Mouse (Mus musculus) stomach, postnatal 0 days (tissue): ENCODE results near the gene Far2. TPM values are rescaled to one million over a fixed set of nuclear protein-coding genes. Genes with fewer than 3 reads are reported as not detected.
A peak's percentile ranks its signal among the peaks of the same experiment; 100 is the strongest.

ENCODE experiments used
- ATAC-seq: fragments of 200-750 bp; cut with Nextera tagmentation; 2 replicates; pipeline ENCODE4 v1.8.0; 2017; ENCODE audit not compliant: low FRiP score, low TSS enrichment
- DNase-seq: peaks from one replicate; pipeline ENCODE4 v3.0.0-alpha.2; 2016; ENCODE audit warnings: low spot score
- H3K27ac ChIP-seq: fragments of 300-500 bp; sonication (generic); replicated peaks from 2 replicates; pipeline ENCODE4 v1.5.1; 2014; ENCODE audit warnings: mild to moderate bottlenecking, control low read depth
- H3K27me3 ChIP-seq: fragments of 300-500 bp; sonication (generic); 2 replicates; pipeline ENCODE4 v1.6.1; 2014; ENCODE audit warnings: low read length; ENCODE audit not compliant: control insufficient read depth, insufficient read depth
- H3K36me3 ChIP-seq: fragments of 300-500 bp; sonication (generic); 2 replicates; pipeline ENCODE4 v1.6.1; 2014; ENCODE audit warnings: low read length, mixed read lengths; ENCODE audit not compliant: control insufficient read depth, insufficient read depth
- H3K4me1 ChIP-seq: fragments of 300-500 bp; sonication (generic); replicated peaks from 2 replicates; pipeline ENCODE4 v1.6.1; 2014; ENCODE audit warnings: antibody characterized with exemption; ENCODE audit not compliant: control insufficient read depth, insufficient read depth
- H3K4me2 ChIP-seq: fragments of 300-500 bp; sonication (generic); replicated peaks from 2 replicates; pipeline ENCODE4 v1.6.1; 2014; ENCODE audit warnings: low read depth, mild to moderate bottlenecking, control low read depth, moderate library complexity
- H3K4me3 ChIP-seq: fragments of 300-500 bp; sonication (generic); 2 replicates; pipeline ENCODE4 v1.5.1; 2014; ENCODE audit warnings: low read depth, low read length, control low read depth
- H3K9ac ChIP-seq: fragments of 300-500 bp; sonication (generic); 2 replicates; pipeline ENCODE4 v1.6.1; 2014; ENCODE audit warnings: mild to moderate bottlenecking, low read length, control low read depth, mixed read lengths
- H3K9me3 ChIP-seq: fragments of 300-500 bp; sonication (generic); 2 replicates; pipeline ENCODE4 v1.6.1; 2016; ENCODE audit warnings: low read length; ENCODE audit not compliant: control insufficient read depth
- CTCF ChIP-seq: IDR thresholded peaks from 2 replicates; pipeline ENCODE4 v1.5.1; 2016; ENCODE audit warnings: antibody characterized with exemption, low read depth, mild to moderate bottlenecking, moderate library complexity
- EP300 ChIP-seq: optimal IDR thresholded peaks from 2 replicates; pipeline ENCODE3; 2016; ENCODE audit warnings: antibody characterized with exemption
- WGBS: fragments of 180-500 bp; shearing (Covaris S2); extraction: QIAGEN DNeasy Blood & Tissue Kit; methylation state at CpG from one replicate; pipeline ENCODE4 v1.1.7; 2014; 5-methylcytosine and 5-hydroxymethylcytosine counted together
- polyA plus RNA-seq: library from polyadenylated mRNA; unstranded; fragments of >200 nt; fragmentation: Nextera tagmentation; extraction: Ambion mirVana; gene quantifications from 2 replicates; pipeline ENCODE4 v1.2.1, GENCODE M21; 2015

Far2 gene
- polyA plus RNA-seq = 30.8 and 31.5 TPM in 2 replicates

GRCm38 (mm10) chr6:148046881-148047649 is at the start of gene Far2:
TSS of gene Far2 (plus strand) at chr6:148047259.
- Histone ChIP-seq H3K4me3 (peak within 1 kb of the TSS; percentile 36), H3K4me1 (no peaks in the 10 kb centered on the region), H3K36me3 (no peaks in the 10 kb centered on the region), H3K27me3 (no peaks in the 10 kb centered on the region), H3K4me2 (peak within 1 kb of the TSS; percentile 69), H3K27ac (no peak within 1 kb of the TSS), H3K9me3 (no peaks in the 10 kb centered on the region), H3K9ac (peak within 1 kb of the TSS; percentile 52)
- peak; percentile 46 for DNase-seq
- no peak for TF ChIP-seq CTCF
- TF ChIP-seq EP300 = no peak
- 6% methylated on average over 34 of the region's 34 CpGs for whole genome bisulfite sequencing
- no peak for ATAC-seq

- TF ChIP-seq CTCF (no peak), EP300 (no peak)
- H3K4me2 ChIP-seq = no peak overlapping the region
- DNase-seq = no peak
- H3K4me3 ChIP-seq = no peak overlapping the region
- H3K27me3 ChIP-seq = no peaks in the 10 kb centered on the region
- no peaks in the 10 kb centered on the region for H3K9me3 ChIP-seq
- no peaks in the 10 kb centered on the region for H3K36me3 ChIP-seq
- ATAC-seq = no peak
- no peaks in the 10 kb centered on the region for H3K4me1 ChIP-seq
- 89% methylated on average over 2 of the region's 2 CpGs for WGBS
- no peak overlapping the region for H3K9ac ChIP-seq
- no peak overlapping the region for H3K27ac ChIP-seq
Observed at GRCm38 (mm10) chr6:148000483-148000882, 46.6 kb upstream of the Far2 start.

GRCm38 (mm10) chr6:148001071-148001470 is 46.0 kb upstream of the Far2 start:
- no peaks in the 10 kb centered on the region for H3K4me1 ChIP-seq
- H3K27ac ChIP-seq = no peak overlapping the region
- no peaks in the 10 kb centered on the region for H3K9me3 ChIP-seq
- no peak overlapping the region for H3K4me3 ChIP-seq
- no peak for DNase-seq
- H3K9ac ChIP-seq = no peak overlapping the region
- TF ChIP-seq CTCF (peak; percentile 74), EP300 (no peak)
- no peak overlapping the region for H3K4me2 ChIP-seq
- no peaks in the 10 kb centered on the region for H3K27me3 ChIP-seq
- WGBS = 25% methylated on average over 3 of the region's 3 CpGs
- ATAC-seq = 0 out of 2 replicates have a peak, but pooled peaks have one; percentile 42
- no peaks in the 10 kb centered on the region for H3K36me3 ChIP-seq

GRCm38 (mm10) chr6:148006118-148006837 is 40.8 kb upstream of the Far2 start:
- no peak for ATAC-seq
- whole genome bisulfite sequencing = 51% methylated on average over 11 of the region's 11 CpGs
- Histone ChIP-seq H3K9me3 (no peaks in the 10 kb centered on the region), H3K27ac (no peak overlapping the region), H3K4me2 (no peak overlapping the region), H3K4me3 (no peak overlapping the region), H3K4me1 (no peaks in the 10 kb centered on the region), H3K27me3 (no peaks in the 10 kb centered on the region), H3K9ac (no peak overlapping the region), H3K36me3 (no peaks in the 10 kb centered on the region)
- no peak for DNase-seq
- peak; percentile 22; the same call in 1 of the 2 replicates for TF ChIP-seq CTCF
- no peak for TF ChIP-seq EP300

GRCm38 (mm10) chr6:148040759-148041158 is 6.3 kb upstream of the Far2 start:
- no peak for TF ChIP-seq CTCF
- no peak for TF ChIP-seq EP300
- Histone ChIP-seq H3K27ac (no peak overlapping the region), H3K36me3 (no peaks in the 10 kb centered on the region), H3K9me3 (no peaks in the 10 kb centered on the region), H3K9ac (no peak overlapping the region), H3K27me3 (no peaks in the 10 kb centered on the region), H3K4me1 (no peaks in the 10 kb centered on the region), H3K4me2 (no peak overlapping the region), H3K4me3 (no peak overlapping the region)
- 73% methylated on average over 1 of the region's 1 CpGs for WGBS
- peak; percentile 35; the same call in 1 of the 2 replicates for ATAC-seq
- no peak for DNase-seq

GRCm38 (mm10) chr6:148047650-148047988 is 560 bp downstream of the Far2 start:
- H3K4me3 ChIP-seq = peak overlapping the region; percentile 36
- H3K4me1 ChIP-seq = no peaks in the 10 kb centered on the region
- H3K36me3 ChIP-seq = no peaks in the 10 kb centered on the region
- peak overlapping the region; percentile 69 for H3K4me2 ChIP-seq
- DNase-seq (no peak), ATAC-seq (0 out of 2 replicates have a peak, but pooled peaks have one; percentile 32)
- no peak overlapping the region for H3K27ac ChIP-seq
- H3K9ac ChIP-seq = peak overlapping the region; percentile 52; the same call in 1 of the 2 replicates
- no peaks in the 10 kb centered on the region for H3K9me3 ChIP-seq
- TF ChIP-seq EP300 (no peak), CTCF (no peak)
- H3K27me3 ChIP-seq = no peaks in the 10 kb centered on the region
